Mouse (Mus musculus) ES-CJ7 (cell line): ENCODE data around the gene M6pr.

Experiments used
- DNase-seq: peaks from one replicate; pipeline ENCODE4 v3.0.0; 2011; ENCODE audit warnings: low read depth, low spot score

Gene M6pr

GRCm38 (mm10) chr6:122308505-122309393 is at the start of gene M6pr:
M6pr (plus strand) TSS chr6:122308720.
- peak; percentile 100 for DNase-seq

DNA sequence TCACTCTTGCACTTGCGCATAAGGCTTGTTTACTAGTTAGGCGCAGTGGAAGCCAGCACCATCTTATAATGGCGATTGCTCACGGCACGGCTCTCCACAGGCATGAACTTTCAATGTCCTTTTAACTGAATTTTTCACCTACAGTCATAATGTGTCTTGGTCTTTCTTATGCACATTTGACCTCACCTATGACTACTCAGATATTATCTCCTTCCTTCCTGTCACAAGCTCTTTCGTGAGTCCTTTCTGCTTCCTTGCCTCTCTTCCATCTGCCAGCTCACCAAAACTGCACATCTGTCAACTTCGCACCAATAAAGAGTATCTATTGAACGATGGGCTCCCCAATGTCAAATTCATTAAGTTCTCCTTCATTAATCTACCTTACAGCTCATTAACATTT is 46.0 kb upstream of the M6pr start:
- DNase-seq, result no peak

DNA sequence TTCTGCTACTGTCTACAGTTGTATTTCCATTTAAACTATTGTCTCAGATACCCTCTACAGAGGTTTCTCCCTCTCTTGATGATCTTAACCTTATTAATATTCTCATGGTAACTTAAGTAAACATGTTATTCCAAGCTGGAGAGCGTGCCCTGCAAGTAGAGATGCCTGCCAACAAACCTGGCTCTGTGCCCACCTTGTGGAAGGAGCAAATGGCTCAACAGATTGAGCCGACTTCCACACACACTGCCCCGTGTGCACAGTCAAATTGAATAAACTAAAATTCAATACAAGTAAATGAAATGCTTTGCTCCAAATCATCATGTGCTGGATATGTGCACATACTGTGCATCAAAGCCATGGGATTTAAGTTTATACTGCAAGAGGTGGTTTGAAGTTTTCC is 40.0 kb upstream of the M6pr start:
- DNase-seq, result no peak

DNA sequence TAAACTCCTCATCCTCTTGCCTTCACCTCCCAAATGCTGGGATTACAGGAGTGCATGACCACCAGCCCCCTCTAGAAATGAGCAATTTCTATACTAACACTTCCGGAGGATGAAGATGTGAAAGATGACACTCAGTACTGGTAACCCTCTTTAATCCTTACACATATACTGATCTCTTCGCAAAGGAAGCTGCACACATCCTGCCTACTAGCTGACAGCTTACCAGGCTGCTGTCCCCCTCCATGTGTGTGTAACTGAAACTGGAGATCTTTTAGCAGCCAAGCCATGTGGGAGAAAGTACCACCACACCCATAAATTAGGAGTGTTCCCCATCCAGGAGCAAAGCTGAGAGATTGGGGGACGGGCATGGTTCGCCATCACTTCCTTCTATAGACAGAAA is 39.4 kb upstream of the M6pr start:
- DNase-seq, result no peak

- no peak for DNase-seq
These were observed 38.4 kb upstream of the M6pr start for GRCm38 (mm10) chr6:122270152-122270551.

DNA sequence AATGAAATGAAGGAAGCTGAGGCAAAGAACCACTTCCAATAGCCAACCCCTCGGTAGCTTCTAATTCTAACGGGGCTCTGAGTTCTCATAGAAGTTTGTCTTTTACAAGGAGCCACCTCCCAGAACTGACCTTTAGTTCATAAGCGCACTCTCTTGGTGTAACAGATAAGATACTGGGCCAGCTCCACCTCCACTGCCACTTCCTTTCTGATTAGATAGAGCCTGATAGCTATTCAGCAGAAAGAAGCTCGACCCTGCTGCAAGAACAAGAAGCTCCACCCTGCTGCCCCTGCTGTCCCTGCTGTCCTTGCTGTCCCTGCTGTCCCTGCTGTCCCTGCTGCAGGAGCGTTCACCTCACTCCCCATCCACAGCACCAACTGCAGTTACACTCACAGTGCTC is 34.0 kb upstream of the M6pr start:
- DNase-seq, result no peak

- DNase-seq, result no peak
These were observed 32.0 kb upstream of the M6pr start for GRCm38 (mm10) chr6:122276565-122276964.

DNA sequence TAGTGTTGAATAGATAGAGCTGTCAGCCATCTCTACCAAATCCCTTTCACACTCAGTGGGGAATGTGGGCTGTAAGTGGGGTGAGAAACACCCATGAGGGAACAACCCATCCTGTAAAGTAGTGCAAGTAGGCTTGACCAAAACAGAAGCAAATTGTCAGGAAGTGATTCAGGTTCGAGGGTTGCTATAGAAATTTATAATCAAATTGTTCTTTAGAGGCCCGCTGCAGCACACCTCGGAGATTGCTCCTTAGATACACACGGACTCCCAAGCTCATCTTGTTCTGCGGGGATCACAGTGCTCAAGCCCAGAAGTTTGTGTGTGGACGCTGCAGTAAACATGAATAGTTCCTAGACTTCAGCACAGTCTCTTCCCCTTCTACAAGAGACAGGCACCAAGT is 25.7 kb upstream of the M6pr start, which contains the start of gene Klrg1:
Klrg1 (minus strand) TSS at position 101 of the 400 bp plus-strand sequence.
- DNase-seq, result no peak

GRCm38 (mm10) chr6:122283429-122283828 is 25.1 kb upstream of the M6pr start:
- no peak for DNase-seq

DNA sequence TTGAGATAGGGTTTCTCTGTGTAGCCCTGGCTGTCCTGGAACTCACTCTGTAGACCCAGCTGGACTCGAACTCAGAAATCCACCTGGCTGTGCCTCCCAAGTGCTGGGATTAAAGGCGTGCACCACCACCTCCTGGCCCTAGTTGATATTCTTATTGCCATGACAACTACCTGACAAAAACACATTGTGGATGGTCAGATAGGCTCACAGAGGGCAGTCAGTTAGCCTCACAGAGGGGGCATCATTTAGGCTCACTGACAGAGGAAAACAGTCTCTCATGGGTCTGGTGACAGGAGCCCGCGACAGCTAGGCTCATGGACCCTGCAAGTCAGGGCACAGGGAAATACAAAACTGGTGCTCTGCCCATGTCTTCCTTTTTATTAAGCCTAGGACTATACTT is 24.2 kb upstream of the M6pr start:
- no peak for DNase-seq

- DNase-seq, result no peak
These were observed 23.7 kb upstream of the M6pr start for GRCm38 (mm10) chr6:122284823-122285222.

- no peak for DNase-seq
These were observed 20.3 kb upstream of the M6pr start for GRCm38 (mm10) chr6:122288263-122288662.

- no peak for DNase-seq
These were observed 19.2 kb upstream of the M6pr start for GRCm38 (mm10) chr6:122289313-122289712.

- DNase-seq, result no peak
These were observed 18.3 kb upstream of the M6pr start for GRCm38 (mm10) chr6:122290253-122290652.

DNA sequence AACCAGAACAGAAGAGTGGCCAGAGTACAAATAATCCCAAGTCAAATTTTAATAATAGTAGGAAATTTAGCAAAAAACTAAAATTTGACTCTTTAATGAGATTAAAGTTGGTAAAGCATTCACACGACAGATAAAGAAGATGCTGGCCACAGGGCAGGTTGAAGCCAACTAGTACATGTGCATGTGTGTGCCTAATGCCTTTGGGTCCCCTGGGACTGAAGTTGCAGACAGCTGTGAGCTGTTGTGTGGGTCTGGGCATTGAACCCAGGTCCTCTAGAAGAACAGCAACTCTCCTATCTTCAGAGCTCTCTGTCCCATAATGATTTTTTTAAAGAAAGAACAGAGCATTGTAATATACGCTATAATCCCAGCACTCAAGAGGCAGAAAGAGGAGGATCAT is 17.3 kb upstream of the M6pr start:
- no peak for DNase-seq

GRCm38 (mm10) chr6:122291735-122292134 is 16.8 kb upstream of the M6pr start:
- no peak for DNase-seq

DNA sequence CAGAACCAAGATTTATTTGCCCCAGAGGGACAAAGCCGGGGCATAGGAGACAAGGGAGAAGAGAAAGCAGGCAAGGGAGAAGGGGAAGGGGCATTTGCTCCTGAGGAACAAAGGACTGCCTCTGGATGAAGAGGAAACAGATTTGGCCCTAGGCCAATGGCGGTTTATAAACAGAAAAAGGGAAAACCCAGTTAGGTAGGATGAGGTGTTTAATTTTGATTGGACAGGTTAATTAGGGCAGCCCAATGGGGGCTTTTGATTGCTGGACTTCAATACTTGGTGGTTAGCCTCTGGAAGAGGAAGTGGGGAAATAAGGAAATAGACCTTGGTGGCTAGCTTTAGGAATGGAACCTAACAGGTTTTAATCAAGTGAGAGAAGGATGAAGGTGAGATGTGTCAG is 16.3 kb upstream of the M6pr start:
- DNase-seq, result no peak

DNA sequence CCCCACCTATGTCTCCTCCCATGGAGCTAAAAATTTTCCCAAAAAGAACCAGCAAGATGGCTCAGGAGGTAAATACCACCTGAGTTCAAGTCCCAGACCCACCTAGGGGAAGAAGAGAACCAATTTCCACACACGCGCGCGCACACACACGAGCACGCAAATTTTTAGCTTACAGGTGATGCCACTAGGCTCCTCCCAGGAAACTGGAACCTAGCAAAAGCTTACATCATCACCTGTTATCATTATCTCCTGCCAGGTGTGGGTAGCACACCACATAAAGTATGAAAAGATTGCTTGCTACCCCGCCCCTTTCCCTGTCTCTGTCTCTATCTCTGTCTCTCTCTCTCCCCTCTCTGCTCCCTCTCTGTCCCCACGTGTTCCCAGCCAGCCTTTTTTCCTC is 15.4 kb upstream of the M6pr start:
- no peak for DNase-seq

GRCm38 (mm10) chr6:122293796-122294195 is 14.7 kb upstream of the M6pr start:
- DNase-seq, result no peak

- no peak for DNase-seq
These were observed 14.2 kb upstream of the M6pr start for GRCm38 (mm10) chr6:122294290-122294689.

- no peak for DNase-seq
These were observed 13.3 kb upstream of the M6pr start for GRCm38 (mm10) chr6:122295242-122295641.

GRCm38 (mm10) chr6:122296918-122297278 is 11.6 kb upstream of the M6pr start:
- DNase-seq, result no peak
